Mouse (Mus musculus): ENCODE data around the gene BC017158.

Gene BC017158

DNA sequence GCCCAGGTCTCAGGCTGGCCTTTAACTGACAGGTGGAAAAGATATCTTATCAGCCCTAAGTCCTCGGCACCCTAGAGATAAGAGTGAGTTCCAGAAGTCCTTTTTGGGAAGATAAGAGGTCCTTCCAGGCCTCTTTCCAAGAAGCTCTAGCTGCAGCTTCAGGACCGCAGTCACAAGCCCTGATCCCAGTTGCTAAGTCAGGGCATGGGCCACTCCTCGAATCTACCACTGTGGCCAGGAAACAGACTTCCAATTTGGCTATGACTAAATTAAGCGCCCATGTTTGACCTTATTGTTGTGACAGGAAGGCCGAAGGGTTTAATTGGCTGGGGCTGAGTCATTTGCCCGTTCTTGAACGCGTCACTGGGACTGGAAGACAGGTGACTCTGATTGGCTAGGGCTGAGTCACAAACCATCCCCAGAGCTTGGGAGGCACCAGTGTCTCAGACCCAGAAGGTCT lies 12.3 kb upstream of the BC017158 start:
- in situ Hi-C loops (cut with MboI, MseI) = loop anchor here in 1 of 2 experiments (10.0 kb wide), 1 partner anchor 1355 kb away; the partner anchor contains the start of gene Sez6l2

DNA sequence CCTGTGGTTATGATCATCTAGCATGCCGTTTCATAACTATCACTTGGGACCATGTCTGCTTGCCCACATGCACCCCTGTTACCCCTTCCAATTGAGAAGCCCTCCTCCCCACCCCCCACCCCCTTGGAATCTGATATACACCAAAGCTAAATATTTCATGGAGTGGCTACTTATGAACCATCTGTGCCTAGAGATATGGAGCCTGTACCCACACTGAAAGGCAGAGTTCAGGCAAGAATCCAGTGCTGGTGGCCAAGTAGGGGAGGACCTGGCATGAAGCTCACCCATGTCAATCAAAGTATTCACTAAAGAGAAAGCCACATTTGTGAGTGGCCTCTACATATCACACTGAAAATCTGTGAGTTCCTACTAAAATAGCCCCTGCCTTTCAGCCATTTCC lies 11.8 kb upstream of the BC017158 start:
- in situ Hi-C loops (cut with MboI, MseI) = loop anchor here in 1 of 2 experiments (10.0 kb wide), 1 partner anchor 1355 kb away; the partner anchor contains the start of gene Sez6l2

DNA sequence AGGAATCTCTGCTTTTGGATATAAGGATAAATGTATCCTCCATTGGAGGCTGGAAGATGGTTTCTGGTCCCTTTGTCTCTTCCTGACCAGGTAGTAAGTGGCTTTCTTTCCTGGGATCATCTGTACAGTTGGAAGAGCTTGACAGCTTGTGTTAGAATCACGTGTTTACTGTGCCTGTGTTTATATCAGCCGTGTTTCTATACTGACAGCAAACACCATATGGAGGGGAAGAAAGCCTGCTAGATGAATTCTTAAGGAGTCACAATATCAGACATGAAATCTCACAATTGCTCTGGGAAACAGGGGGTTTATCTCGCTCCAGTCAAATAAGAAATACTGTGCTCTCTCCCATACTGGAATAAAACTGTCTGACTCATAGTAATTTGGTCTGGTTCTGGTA lies 11.2 kb upstream of the BC017158 start:
- in situ Hi-C loops (cut with MboI, MseI) = no loop called here

DNA sequence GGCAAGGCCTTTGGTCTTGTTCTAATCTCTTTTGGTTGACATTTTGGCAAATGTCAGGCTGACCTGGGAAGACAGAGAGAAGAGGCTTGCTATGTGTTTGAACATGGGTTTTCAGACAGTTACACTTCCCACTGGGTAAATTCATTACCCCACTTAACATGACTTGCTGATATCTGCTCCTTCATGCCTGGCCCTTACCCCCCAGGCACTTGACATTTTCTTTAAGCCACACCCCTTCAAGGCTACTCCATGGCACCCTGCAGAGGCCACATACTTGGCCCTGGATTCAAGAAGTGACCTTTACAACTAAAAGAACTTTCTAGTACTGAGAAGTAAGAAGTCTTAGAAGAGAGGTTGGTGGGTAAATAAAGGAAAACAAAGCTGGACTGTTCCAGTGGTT lies 9.9 kb upstream of the BC017158 start:
- in situ Hi-C loops (cut with MboI, MseI) = no loop called here

DNA sequence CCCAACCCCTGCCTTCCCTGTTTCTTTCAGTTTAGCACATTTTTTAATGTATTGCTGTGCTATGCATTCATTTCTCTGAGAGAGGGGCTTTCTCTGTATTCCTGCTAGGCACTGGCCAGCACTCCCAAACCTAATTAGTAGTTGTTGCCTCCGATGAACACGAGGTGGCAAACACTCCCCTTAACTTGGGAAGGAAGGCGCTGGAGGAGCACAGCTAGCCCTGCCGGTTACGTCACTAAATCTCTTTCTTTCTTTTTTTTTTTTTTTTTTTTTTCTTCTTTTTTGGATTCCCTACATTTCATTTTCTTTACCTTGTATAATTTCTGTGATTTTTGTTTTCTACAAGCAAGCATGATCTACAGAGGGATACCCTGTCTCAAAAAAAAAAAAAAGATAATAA lies 6.9 kb upstream of the BC017158 start:
- in situ Hi-C loops (cut with MboI, MseI) = no loop called here

DNA sequence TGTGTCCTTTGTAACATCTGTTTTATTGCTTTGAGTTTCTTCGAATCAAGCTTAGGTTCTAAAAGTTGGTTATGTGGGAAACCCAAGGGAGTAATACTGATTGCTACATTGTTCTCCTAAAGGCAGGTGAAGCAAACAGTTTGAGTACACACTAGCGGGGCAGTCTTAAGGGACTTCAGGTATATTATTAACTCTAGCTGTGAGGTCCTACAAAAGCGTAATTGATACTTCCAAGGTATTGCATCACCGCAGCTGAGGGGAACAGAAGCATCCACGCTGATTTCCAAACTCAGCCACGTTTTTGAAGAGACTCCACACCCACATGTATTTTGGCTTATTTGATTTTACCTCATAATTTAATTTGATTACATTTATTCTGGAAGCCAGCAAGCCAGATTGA lies 6.2 kb upstream of the BC017158 start:
- in situ Hi-C loops (cut with MboI, MseI) = no loop called here

DNA sequence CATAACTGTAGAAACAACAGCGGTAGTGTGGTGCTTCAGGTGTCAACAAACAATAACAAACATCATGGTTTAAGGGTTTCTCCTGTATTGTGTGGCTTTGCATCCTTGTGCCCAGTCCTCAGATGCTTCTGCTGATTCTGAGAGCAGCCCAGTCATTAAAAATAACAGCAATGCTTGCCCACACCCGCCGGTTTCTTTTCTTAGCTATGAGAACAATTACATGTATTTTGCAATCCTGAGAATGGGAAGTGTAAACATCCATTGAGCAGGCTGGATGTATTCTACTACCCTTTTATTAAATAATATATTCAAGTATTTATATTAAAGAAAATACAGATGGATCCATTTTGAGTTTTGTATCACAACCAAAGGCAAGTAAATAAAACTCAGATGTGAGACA lies 4.2 kb upstream of the BC017158 start:
- in situ Hi-C loops (cut with MboI, MseI) = no loop called here

DNA sequence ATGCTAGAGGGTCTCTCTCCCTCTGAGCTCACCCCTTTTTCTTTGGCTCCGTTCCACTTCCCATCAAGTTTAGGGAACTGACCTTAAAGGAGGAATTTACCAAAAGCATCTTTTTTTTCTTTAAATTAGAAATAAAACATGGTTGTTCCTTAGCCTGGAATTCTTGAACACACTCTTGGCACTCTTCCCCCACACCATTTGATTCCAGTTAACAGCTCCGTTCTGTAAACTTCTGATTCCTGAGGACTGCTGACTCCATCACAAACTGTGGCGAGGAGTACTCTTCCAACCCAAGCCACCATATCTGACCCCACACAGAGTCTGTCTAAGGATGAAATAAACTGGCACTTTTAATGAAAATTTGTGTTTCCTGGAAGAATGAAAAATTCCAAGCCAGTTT lies 3.0 kb upstream of the BC017158 start:
- in situ Hi-C loops (cut with MboI, MseI) = no loop called here

DNA sequence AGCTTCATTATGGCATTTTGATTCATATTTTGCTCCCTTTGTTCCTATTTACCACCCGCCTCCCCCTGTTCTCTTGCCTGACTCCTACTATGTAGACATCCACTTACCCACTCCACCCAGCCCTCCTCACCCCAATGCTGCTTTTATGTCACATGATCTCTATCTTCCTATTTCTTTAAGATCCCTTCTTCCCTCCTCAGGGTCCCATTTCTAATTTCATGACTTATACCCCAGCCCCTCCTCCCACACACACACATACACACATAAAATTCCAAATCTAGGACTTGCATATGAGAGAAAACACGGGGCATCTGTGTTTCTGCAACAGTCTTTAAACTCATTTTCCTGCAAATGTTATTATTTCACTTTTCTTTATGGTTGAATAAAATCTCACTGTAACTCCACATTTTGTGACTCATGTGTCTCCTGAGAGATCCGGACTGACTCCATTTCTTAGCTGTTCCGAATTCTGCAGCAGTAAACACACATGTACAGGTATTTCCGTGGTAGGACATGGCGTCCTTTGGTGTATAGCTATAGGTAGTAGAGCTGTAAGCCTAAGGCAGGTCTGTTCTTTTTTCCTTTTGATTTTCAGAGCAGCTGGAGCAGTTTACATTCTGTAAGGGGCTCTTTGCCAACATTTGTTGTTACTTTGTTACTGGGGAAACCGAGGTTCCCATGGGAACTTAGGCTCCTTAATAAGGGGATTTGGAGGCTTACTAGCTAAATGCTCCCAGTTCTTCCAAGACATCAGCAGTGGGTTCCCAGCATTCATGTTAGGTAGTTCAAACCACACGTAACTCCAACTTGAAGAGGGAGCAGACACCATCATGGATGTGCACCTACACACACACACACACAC lies 742 bp upstream of the BC017158 start:
- in situ Hi-C loops (cut with MboI, MseI) = no loop called here

DNA sequence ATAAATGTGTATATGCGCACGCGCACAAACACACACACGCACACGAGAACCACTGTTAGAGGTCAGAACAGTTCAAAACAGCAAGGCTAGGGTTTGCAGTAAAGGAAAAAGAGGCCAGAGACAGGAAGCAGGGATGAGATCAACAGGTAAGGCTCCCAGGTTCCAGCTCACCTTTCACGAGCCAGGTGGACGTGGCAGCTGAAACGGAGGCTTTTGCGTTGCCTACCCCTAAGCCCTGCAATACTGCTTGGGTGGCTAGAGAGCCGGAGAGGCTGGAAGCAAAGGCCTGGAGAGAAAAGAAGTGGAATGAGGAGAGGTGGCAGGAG lies 716 bp downstream of the BC017158 start:
- in situ Hi-C loops (cut with MboI, MseI) = no loop called here

DNA sequence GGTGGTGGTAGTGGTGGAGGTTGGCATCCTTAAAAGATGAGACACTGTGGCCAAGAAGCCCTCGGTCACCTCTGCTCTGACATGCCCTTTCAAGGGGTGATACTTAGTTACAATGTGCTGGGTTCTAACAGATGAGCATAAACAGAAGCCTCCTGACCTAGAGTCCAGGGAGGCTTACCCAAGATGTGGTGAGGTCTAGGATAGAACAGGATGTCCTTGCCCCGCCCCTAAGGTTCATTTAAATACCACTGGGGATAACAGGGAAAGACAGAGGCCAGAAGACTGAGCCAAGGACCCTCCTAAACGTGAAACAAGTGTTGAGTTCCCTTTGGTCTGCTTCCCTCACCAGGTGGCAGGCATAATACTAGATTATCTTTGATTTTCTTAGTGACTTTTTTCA lies 1.5 kb downstream of the BC017158 start:
- in situ Hi-C loops (cut with MboI, MseI) = no loop called here

DNA sequence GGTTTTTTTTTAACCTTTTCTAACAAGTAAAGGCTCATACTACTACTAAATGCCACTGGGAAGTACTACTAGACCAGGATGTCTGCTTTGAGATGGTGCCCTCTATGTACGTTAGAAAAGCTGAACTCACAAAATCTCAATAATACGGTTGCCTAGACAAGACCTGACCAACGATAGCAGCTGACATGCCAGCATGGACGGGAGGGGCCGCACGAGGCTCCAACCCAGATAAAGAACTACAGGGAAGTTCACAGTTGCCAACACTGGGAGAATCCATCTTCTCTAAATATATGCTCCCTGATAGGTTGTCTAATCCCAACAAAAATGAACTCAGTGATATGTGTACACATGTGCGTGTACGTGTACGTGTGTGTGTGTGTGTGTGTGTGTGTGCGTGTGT lies 3.2 kb downstream of the BC017158 start:
- in situ Hi-C loops (cut with MboI, MseI) = no loop called here

DNA sequence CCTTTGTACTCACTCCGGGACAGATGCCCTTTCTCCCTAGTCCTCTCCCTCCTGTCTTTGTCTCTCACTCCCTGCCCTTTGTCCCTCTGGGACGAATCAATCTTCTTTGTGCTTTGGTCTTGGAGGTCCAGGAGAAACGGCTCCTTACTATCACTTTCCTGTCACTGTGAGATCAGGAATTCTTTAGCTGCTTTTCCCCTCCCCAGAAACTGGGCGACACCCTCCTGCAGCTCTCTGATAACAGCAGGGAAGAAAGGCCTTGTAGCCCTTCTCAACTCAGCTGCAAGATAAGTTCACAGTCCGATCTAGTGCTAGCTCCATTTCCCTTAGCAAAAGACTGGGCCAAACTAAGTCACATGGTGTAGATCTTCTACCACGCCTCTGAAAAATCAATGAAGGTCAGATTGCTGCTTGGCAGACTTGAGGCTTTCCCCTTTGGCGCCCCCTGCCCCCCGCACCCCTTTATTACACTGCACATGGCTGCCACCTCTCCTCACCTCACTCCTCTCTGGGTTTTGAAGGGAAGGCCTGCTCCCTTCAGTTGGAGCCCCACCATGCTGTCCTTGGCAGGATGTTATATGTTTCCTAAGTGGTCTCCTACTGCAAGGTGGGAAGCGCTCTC lies 8.9 kb downstream of the BC017158 start:
- in situ Hi-C loops (cut with MboI, MseI) = loop anchor here in 1 of 2 experiments (5.0 kb wide), 1 partner anchor 42 kb away; the partner anchor contains the start of gene Tgfb1i1

DNA sequence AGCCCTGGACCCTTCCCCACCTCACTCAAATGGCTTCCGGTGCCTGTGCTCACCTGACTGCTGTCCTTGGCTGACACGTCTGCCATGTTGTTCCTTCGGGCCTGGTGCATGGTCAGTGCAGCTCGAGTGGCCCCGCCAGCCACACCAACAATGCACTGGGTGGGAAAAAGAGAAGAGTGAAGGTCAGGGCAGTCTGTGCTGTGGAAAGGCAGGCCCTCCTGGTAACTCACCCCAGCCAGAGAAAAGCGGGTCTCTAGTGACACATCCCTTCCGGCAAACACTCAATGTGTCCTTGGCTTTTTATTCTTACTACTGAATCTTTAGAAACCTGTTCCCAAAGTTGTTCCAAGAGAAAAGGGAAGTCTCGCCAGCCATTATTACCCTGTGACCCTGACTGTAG lies 12.9 kb downstream of the BC017158 start:
- in situ Hi-C loops (cut with MboI, MseI) = loop anchor here in 1 of 2 experiments (5.0 kb wide), 1 partner anchor 38 kb away; the partner anchor contains the start of gene Tgfb1i1

DNA sequence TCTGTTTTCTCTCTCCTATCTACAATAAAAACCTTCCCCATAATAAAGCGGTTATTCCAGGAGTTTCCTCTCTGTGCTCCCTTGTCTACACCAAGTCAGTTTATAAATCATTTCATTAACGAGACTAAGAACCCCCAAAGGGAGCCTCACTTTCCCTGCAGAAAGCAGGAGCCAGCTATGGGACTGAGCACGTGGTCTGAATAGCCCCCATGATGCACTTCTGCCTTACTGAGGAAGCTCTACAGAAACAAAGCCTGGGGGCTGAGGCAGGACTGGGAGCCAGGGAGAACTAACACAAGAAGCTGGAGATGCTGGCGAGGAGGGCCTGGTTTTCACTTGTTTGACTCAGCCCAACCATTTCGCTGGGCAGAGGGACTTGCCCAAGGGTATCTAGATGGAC lies 13.9 kb downstream of the BC017158 start:
- in situ Hi-C loops (cut with MboI, MseI) = no loop called here

DNA sequence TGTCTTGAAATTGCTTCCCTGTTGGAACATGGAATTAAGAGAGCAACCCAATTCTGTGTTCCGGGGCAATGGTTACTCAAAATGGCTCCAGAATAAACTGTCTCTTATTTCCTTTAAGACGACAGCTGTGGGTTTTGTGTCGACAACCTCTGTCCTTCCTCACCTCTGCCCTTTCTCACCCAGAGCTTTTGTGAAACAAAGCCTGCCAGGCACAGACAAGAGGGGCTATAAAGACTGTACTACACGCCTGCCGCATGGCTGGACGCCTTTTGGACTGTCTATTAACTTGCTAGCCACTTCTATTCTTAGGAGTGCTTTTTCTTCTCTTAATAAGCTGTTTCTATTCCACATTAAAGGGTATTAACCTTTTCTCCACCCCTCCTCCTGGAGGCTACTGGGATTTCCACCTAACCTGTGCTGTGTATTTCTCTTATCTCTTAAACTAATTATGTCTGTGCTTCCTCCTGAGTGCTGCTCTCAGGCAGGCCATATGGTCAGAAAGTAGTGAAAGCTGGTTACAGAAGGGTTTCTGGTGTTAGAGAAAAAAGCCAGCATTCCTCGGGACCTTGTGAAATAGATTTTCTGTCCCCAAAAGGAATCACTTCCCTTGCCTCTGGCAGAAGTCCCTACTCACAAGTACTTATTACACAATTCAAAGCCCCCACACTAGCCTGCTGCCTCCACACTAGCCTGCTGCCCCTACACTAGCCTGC lies 15.3 kb downstream of the BC017158 start:
- in situ Hi-C loops (cut with MboI, MseI) = no loop called here

DNA sequence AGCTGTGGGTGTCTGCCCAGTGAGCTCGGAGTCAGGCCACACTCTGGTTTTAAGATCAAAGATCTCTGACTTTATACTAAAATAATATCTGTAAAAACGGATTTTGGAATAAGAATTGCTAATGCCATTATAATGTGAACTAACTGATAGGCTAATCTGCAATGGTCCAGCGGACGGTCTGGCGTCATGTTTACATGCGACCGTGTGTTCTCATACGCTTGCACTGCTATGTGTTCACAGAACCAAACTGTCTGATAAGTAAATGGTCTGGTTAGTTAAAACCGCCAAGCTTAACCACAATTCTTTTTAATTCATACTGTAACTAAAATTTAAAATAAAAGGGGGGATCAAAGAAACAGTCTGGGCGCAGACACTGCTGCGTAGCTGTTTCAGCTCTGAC lies 16.2 kb downstream of the BC017158 start:
- in situ Hi-C loops (cut with MboI, MseI) = no loop called here

DNA sequence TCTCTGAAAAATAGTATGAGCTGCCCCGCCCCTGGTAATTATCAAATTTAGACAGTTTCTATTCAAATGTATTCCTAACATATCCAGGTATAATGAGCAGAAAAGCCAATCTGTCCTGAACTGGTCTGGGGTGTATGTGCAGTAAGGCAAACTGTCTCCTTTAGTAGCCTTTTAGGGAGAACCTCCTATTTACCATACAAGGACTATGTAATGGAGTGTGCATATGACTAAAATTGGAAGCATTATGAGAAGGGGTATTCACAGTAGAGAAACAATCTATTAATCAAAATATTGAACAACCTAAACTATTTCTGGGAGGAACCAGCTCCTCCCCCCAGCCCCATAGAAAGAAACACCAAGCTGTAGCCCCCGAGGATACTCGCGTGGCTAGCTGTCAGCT lies 18.2 kb downstream of the BC017158 start:
- in situ Hi-C loops (cut with MboI, MseI) = no loop called here

DNA sequence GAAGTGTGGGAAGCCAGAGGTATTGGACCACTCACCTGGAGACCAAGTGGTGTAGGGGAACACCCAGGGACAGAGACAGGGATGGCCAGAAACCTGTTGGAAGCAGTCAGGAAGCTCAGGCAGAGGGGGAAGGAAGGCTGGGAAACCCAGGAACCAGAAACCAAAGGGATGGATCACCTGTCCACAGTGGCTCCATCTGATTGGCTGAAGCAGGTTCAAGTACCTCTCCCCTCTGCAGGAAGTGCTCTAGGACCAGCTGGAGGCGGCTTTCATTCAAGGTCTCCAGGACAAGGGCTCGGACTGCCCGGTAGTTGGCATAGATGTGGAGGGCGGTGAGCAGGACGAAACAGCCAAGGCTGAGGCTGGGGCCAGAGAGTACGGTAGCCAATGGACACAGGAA lies 21.9 kb downstream of the BC017158 start:
- in situ Hi-C loops (cut with MboI, MseI) = no loop called here

DNA sequence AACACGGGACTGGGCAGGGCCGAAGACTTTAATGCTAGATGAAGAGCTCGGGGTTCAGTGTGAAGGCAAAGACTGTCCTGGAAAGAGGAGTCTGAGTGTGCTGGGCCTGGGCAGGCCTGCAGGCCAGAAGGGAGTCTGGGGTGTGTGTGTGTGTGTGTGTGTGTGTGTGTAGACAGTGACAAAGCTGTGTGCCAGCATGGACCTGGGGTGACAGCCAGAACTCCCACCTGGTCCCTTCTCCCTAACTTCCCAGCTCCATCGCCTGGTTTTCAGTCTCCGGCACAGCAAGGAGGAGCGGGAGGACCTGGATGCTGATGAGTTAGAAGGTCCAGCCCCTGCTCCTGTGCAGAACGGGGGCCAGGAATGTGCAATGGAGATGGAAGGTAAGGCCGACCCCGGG lies 26.5 kb downstream of the BC017158 start:
- in situ Hi-C loops (cut with MboI, MseI) = no loop called here

DNA sequence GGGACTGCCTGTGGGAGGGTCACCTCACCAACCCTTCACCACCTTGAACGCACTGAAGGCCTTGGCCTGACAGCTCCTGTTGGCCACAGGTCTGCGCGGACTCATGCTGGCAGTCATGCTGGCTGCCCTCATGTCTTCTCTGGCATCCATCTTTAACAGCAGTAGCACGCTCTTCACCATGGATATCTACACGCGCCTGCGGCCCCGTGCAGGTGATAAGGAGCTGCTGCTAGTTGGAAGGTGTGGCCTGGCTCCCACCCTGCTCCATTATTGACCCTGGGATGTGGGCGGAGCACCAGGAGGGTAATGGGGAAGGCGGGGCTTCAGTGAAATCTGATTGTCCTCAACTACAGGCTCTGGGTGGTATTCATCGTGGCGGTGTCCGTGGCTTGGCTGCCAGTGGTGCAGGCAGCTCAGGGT lies 27.5 kb downstream of the BC017158 start:
- in situ Hi-C loops (cut with MboI, MseI) = no loop called here

DNA sequence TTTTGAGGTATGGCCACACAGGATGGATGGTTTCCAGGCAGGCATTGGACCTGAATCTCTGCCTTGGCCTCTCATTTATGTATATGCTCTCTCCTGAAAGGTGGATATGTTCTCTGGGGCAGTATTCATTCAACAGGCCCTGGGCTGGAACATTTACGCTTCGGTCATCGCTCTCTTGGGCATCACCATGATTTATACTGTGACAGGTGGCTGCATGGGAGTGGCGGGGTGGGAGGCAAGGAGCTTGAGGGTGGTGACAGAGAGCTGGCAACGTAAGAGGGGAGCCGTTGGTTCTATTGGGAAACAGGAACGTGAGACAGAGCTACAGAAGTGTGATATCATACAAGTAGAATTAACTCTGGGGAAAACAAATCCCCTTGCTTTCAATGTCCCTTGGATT lies 30.2 kb downstream of the BC017158 start:
- in situ Hi-C loops (cut with MboI, MseI) = no loop called here

Data from T-helper 17 cell (primary cell).